Mouse (Mus musculus): ENCODE data around the gene Sorcs1.

- TF ChIP-seq CTCF (IDR thresholded peaks at IDR 0.05; ENCODE audit: low read depth) = peak; percentile 45
- TF ChIP-seq EP300 (IDR thresholded peaks at IDR 0.05; ENCODE audit: low read depth) = no peak
These were observed 414.0 kb downstream of the Sorcs1 start for GRCm38 (mm10) chr19:50264450-50264849.
